Mouse (Mus musculus) sigmoid colon, adult 10 weeks (tissue): ENCODE measurements around the gene Mrpl39. TPM values are rescaled to one million over a fixed set of nuclear protein-coding genes. Genes with fewer than 3 reads are reported as not detected.

Experiments used
- polyA plus RNA-seq: library from polyadenylated mRNA; stranded (reverse); fragments of 350-450 nt; fragmentation: Illumina TruSeq; extraction: RNeasy Lipid Tissue Mini Kit (QIAGEN cat#74804); gene quantifications from one replicate; pipeline ENCODE4 v1.2.3, GENCODE M21; 2014; ENCODE audit warnings: low read depth, low replicate concordance

Gene Mrpl39
- 33.3 TPM for polyA plus RNA-seq

GRCm38 (mm10) chr16:84735166-84736105, at the start of gene Mrpl39:
Gene Mrpl39 (minus strand): TSS chr16:84735742.

GRCm38 (mm10) chr16:84774003-84774703, 38.6 kb upstream of the Mrpl39 start, which contains the start of gene Jam2:
Gene Jam2 (plus strand): TSS chr16:84774123.

Other genes starting within 250 kb of the Mrpl39 start
- gene A730009L09Rik, start 220.6 kb downstream of the Mrpl39 start, polyA plus RNA-seq: not detected
- gene Jam2, start 38.4 kb upstream of the Mrpl39 start, polyA plus RNA-seq: 32.7 TPM
- 97.6 TPM for gene Gabpa, start 99.2 kb upstream of the Mrpl39 start, polyA plus RNA-seq
- gene Atp5j, start 99.9 kb upstream of the Mrpl39 start, polyA plus RNA-seq: 2,037 TPM